Mouse (Mus musculus) limb, embryonic 13.5 days (tissue): ENCODE data around the gene Fgf15. TPM values are rescaled to one million over a fixed set of nuclear protein-coding genes. Genes with fewer than 3 reads are reported as not detected.

Source experiments
- ATAC-seq: fragments of 200-750 bp; cut with Nextera tagmentation; 2 replicates; pipeline ENCODE4 v1.8.0; 2017; ENCODE audit warnings: low read depth, moderate number of reproducible peaks, moderate TSS enrichment; ENCODE audit not compliant: low FRiP score
- H3K27ac ChIP-seq: fragments of 300-500 bp; sonication (generic); 2 replicates; pipeline ENCODE4 v1.5.1; 2015; ENCODE audit warnings: inconsistent platforms, mild to moderate bottlenecking, moderate library complexity
- H3K27me3 ChIP-seq: fragments of 300-500 bp; sonication (generic); 2 replicates; pipeline ENCODE4 v1.6.1; 2015; ENCODE audit warnings: mild to moderate bottlenecking, inconsistent platforms
- H3K36me3 ChIP-seq: fragments of 300-500 bp; sonication (generic); 2 replicates; pipeline ENCODE4 v1.6.1; 2015; ENCODE audit warnings: inconsistent platforms, mild to moderate bottlenecking, moderate library complexity
- H3K4me1 ChIP-seq: fragments of 300-500 bp; sonication (generic); 2 replicates; pipeline ENCODE4 v1.6.1; 2015; ENCODE audit warnings: inconsistent platforms
- H3K4me2 ChIP-seq: fragments of 300-500 bp; sonication (generic); replicated peaks from 2 replicates; pipeline ENCODE4 v1.6.1; 2015; ENCODE audit warnings: inconsistent platforms, mild to moderate bottlenecking, moderate library complexity
- H3K4me3 ChIP-seq: fragments of 300-500 bp; sonication (generic); 2 replicates; pipeline ENCODE4 v1.5.1; 2015; ENCODE audit warnings: moderate library complexity, mild to moderate bottlenecking, inconsistent platforms
- H3K9ac ChIP-seq: fragments of 300-500 bp; sonication (generic); 2 replicates; pipeline ENCODE4 v1.6.1; 2015; ENCODE audit warnings: mild to moderate bottlenecking, inconsistent platforms
- H3K9me3 ChIP-seq: fragments of 300-500 bp; sonication (generic); 2 replicates; pipeline ENCODE4 v1.6.1; 2016; ENCODE audit warnings: inconsistent platforms
- WGBS: fragments of 180-500 bp; shearing (Covaris S2); methylation state at CpG from one replicate; pipeline ENCODE4 v1.1.7; 2015; 5-methylcytosine and 5-hydroxymethylcytosine counted together
- polyA plus RNA-seq: library from polyadenylated mRNA; unstranded; fragments of >200 nt; fragmentation: Nextera tagmentation; extraction: Ambion mirVana; gene quantifications from 2 replicates; pipeline ENCODE4 v1.2.1, GENCODE M21; 2015

Fgf15 gene
- polyA plus RNA-seq, 1 experiment from 2014 or later: 0.22 TPM

- under 1% methylated on average over 55 of the region's 55 CpGs for WGBS
- H3K9me3 ChIP-seq: no peaks in the 10 kb centered on the region
- H3K4me2 ChIP-seq: peak within 1 kb of the TSS; percentile 97
- H3K9ac ChIP-seq: peak within 1 kb of the TSS; percentile 85
- H3K27me3 ChIP-seq: no peaks in the 10 kb centered on the region
- peak within 1 kb of the TSS; percentile 85 for H3K4me3 ChIP-seq
- peaks cover 12% of the 10 kb centered on the region for H3K4me1 ChIP-seq
- peaks cover 33% of the 10 kb centered on the region for H3K36me3 ChIP-seq
- H3K27ac ChIP-seq: peak within 1 kb of the TSS; percentile 52; the same call in 1 of the 2 replicates
- peak; percentile 93 for ATAC-seq
These were observed 18.8 kb downstream of the Fgf15 start, which contains the start of gene LTO1 for GRCm38 (mm10) chr7:144914948-144915750. TSS of gene LTO1 (plus strand) at chr7:144915100.

GRCm38 (mm10) chr7:144918823-144919222 lies 22.5 kb downstream of the Fgf15 start:
- peaks cover 55% of the 10 kb centered on the region for H3K36me3 ChIP-seq
- 77% methylated on average over 1 of the region's 1 CpGs for WGBS

GRCm38 (mm10) chr7:144927591-144927990 lies 31.3 kb downstream of the Fgf15 start:
- H3K4me2 ChIP-seq: no peak overlapping the region
- no peak overlapping the region for H3K4me3 ChIP-seq
- 85% methylated on average over 2 of the region's 2 CpGs for WGBS
- H3K9ac ChIP-seq: 0 out of 2 replicates have a peak overlapping the region, but pooled peaks have one; percentile 8
- peaks cover 43% of the 10 kb centered on the region for H3K36me3 ChIP-seq
- peaks cover 7% of the 10 kb centered on the region for H3K4me1 ChIP-seq
- no peaks in the 10 kb centered on the region for H3K27me3 ChIP-seq
- H3K9me3 ChIP-seq: no peaks in the 10 kb centered on the region
- no peak overlapping the region for H3K27ac ChIP-seq
- ATAC-seq: no peak

More at GRCm38 (mm10) chr7:144918823-144919222, 22.5 kb downstream of the Fgf15 start:
- H3K9me3 ChIP-seq: no peaks in the 10 kb centered on the region
- ATAC-seq: no peak
- no peak overlapping the region for H3K27ac ChIP-seq
- no peaks in the 10 kb centered on the region for H3K27me3 ChIP-seq
- H3K9ac ChIP-seq: no peak overlapping the region
- no peak overlapping the region for H3K4me2 ChIP-seq
- H3K4me3 ChIP-seq: no peak overlapping the region
- H3K4me1 ChIP-seq: peaks cover 12% of the 10 kb centered on the region

GRCm38 (mm10) chr7:144928009-144928888 lies 31.9 kb downstream of the Fgf15 start:
- H3K27me3 ChIP-seq: no peaks in the 10 kb centered on the region
- H3K36me3 ChIP-seq: peaks cover 47% of the 10 kb centered on the region
- no peaks in the 10 kb centered on the region for H3K9me3 ChIP-seq
- no peak overlapping the region for H3K4me3 ChIP-seq
- peaks cover 13% of the 10 kb centered on the region for H3K4me1 ChIP-seq
- no peak overlapping the region for H3K9ac ChIP-seq
- no peak overlapping the region for H3K4me2 ChIP-seq
- no peak overlapping the region for H3K27ac ChIP-seq
- ATAC-seq: no peak
- 66% methylated on average over 4 of the region's 4 CpGs for WGBS

- H3K9ac ChIP-seq: no peak overlapping the region
- H3K4me3 ChIP-seq: no peak overlapping the region
- H3K4me2 ChIP-seq: no peak overlapping the region
- H3K36me3 ChIP-seq: peaks cover 51% of the 10 kb centered on the region
- H3K4me1 ChIP-seq: peaks cover 13% of the 10 kb centered on the region
- H3K27me3 ChIP-seq: no peaks in the 10 kb centered on the region
- no peak; the same call in 1 of the 2 replicates for ATAC-seq
- no peak overlapping the region for H3K27ac ChIP-seq
- no peaks in the 10 kb centered on the region for H3K9me3 ChIP-seq
- WGBS: 82% methylated on average over 6 of the region's 6 CpGs
These were observed 32.5 kb downstream of the Fgf15 start for GRCm38 (mm10) chr7:144928889-144929210.

- H3K27ac ChIP-seq: no peak overlapping the region
- H3K9me3 ChIP-seq: no peaks in the 10 kb centered on the region
- no peak overlapping the region for H3K4me3 ChIP-seq
- no peak overlapping the region for H3K4me2 ChIP-seq
- ATAC-seq: no peak
- no peak overlapping the region for H3K9ac ChIP-seq
- peaks cover 53% of the 10 kb centered on the region for H3K36me3 ChIP-seq
- peaks cover 15% of the 10 kb centered on the region for H3K4me1 ChIP-seq
- 85% methylated on average over 8 of the region's 8 CpGs for WGBS
- H3K27me3 ChIP-seq: no peaks in the 10 kb centered on the region
These were observed 33.2 kb downstream of the Fgf15 start for GRCm38 (mm10) chr7:144929506-144929905.

GRCm38 (mm10) chr7:144929931-144930330 lies 33.6 kb downstream of the Fgf15 start:
- H3K4me2 ChIP-seq: no peak overlapping the region
- H3K27ac ChIP-seq: no peak overlapping the region; the same call in 1 of the 2 replicates
- no peak for ATAC-seq
- H3K9me3 ChIP-seq: no peaks in the 10 kb centered on the region
- WGBS: 72% methylated on average over 5 of the region's 5 CpGs
- H3K4me3 ChIP-seq: no peak overlapping the region
- H3K4me1 ChIP-seq: peaks cover 17% of the 10 kb centered on the region
- H3K9ac ChIP-seq: no peak overlapping the region
- peaks cover 57% of the 10 kb centered on the region for H3K36me3 ChIP-seq
- H3K27me3 ChIP-seq: no peaks in the 10 kb centered on the region

GRCm38 (mm10) chr7:144931778-144932177 lies 35.4 kb downstream of the Fgf15 start:
- 21% methylated on average over 3 of the region's 3 CpGs for WGBS
- Histone ChIP-seq H3K9me3 (no peaks in the 10 kb centered on the region), H3K4me2 (no peak overlapping the region), H3K27ac (0 out of 2 replicates have a peak overlapping the region, but pooled peaks have one; percentile 28), H3K9ac (no peak overlapping the region), H3K4me1 (peaks cover 28% of the 10 kb centered on the region), H3K27me3 (no peaks in the 10 kb centered on the region), H3K4me3 (no peak overlapping the region), H3K36me3 (peaks cover 75% of the 10 kb centered on the region)
- ATAC-seq: no peak

- H3K4me2 ChIP-seq: no peak overlapping the region
- peak overlapping the region; percentile 28; the same call in 1 of the 2 replicates for H3K27ac ChIP-seq
- no peak for ATAC-seq
- H3K4me3 ChIP-seq: no peak overlapping the region
- H3K27me3 ChIP-seq: no peaks in the 10 kb centered on the region
- H3K9me3 ChIP-seq: no peaks in the 10 kb centered on the region
- H3K9ac ChIP-seq: 0 out of 2 replicates have a peak overlapping the region, but pooled peaks have one; percentile 25
- peaks cover 35% of the 10 kb centered on the region for H3K4me1 ChIP-seq
- WGBS: 74% methylated on average over 18 of the region's 18 CpGs
- H3K36me3 ChIP-seq: peaks cover 80% of the 10 kb centered on the region
These were observed 36.1 kb downstream of the Fgf15 start for GRCm38 (mm10) chr7:144932389-144932937.

GRCm38 (mm10) chr7:144933336-144933735 lies 37.0 kb downstream of the Fgf15 start:
- Histone ChIP-seq H3K9ac (no peak overlapping the region), H3K4me2 (no peak overlapping the region), H3K9me3 (no peaks in the 10 kb centered on the region), H3K27ac (no peak overlapping the region), H3K36me3 (peaks cover 80% of the 10 kb centered on the region), H3K4me1 (peaks cover 35% of the 10 kb centered on the region), H3K4me3 (no peak overlapping the region), H3K27me3 (no peaks in the 10 kb centered on the region)
- WGBS: 86% methylated on average over 3 of the region's 3 CpGs
- no peak for ATAC-seq

- WGBS: 89% methylated on average over 8 of the region's 8 CpGs
These were observed 37.5 kb downstream of the Fgf15 start for GRCm38 (mm10) chr7:144933796-144934195.

GRCm38 (mm10) chr7:144934901-144935300 lies 38.6 kb downstream of the Fgf15 start:
- H3K36me3 ChIP-seq: peaks cover 69% of the 10 kb centered on the region
- no peaks in the 10 kb centered on the region for H3K27me3 ChIP-seq
- no peak overlapping the region for H3K9ac ChIP-seq
- no peak overlapping the region for H3K4me2 ChIP-seq
- H3K27ac ChIP-seq: no peak overlapping the region
- H3K9me3 ChIP-seq: no peaks in the 10 kb centered on the region
- ATAC-seq: no peak
- WGBS: 66% methylated on average over 5 of the region's 5 CpGs
- no peak overlapping the region for H3K4me3 ChIP-seq
- H3K4me1 ChIP-seq: peaks cover 35% of the 10 kb centered on the region

More at GRCm38 (mm10) chr7:144933796-144934195, 37.5 kb downstream of the Fgf15 start:
- Histone ChIP-seq H3K36me3 (peaks cover 79% of the 10 kb centered on the region), H3K9me3 (no peaks in the 10 kb centered on the region), H3K9ac (no peak overlapping the region), H3K27ac (no peak overlapping the region), H3K4me1 (peaks cover 35% of the 10 kb centered on the region), H3K4me3 (no peak overlapping the region), H3K27me3 (no peaks in the 10 kb centered on the region), H3K4me2 (no peak overlapping the region)
- ATAC-seq: no peak
